Mouse (Mus musculus) megakaryocyte-erythroid progenitor cell, adult 5-6 weeks (primary cell): Measurements from ENCODE around the gene Aplnr. TPM values are rescaled to one million over a fixed set of nuclear protein-coding genes. Genes with fewer than 3 reads are reported as not detected.

Source experiments
- ATAC-seq: replicated peaks from 2 replicates; pipeline ENCODE4 v1.8.0; 2016; ENCODE audit warnings: mild to moderate bottlenecking, inconsistent platforms; ENCODE audit not compliant: severe bottlenecking, poor library complexity, low FRiP score, low TSS enrichment
- total RNA-seq, 2 experiments: library from RNA; stranded (forward) in 1 of 2; stranded (reverse) in 1 of 2; fragments of 200-1000, 215-1000 nt in 1 of 2; fragments of >200 nt in 1 of 2; fragmentation: Nextera tagmentation in 1 of 2; gene quantifications; 2 replicates each; pipeline ENCODE4 v1.2.3; 2014 to 2017

The Aplnr gene
- total RNA-seq, 2 experiments from 2014 or later: not detected

DNA sequence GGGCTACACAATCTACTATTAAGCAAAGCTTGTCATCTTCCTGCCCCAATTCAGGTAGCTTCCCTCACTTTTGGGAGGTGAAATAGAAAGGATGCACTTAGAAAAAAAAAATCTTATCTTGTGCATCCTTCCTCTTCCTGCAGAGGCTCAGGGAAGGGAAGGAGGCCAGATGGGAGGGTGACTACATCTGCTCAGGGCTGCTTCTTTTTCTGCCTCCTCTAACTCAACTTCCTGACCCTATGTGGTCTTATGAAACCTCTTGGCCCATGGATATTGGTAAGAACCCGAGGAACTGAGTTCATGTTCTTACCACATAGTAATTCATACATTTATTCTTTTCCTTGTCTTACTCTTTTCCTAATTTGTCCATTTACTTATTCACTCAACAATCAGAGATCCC is 926 bp upstream of the Aplnr start:
- no peak for ATAC-seq

DNA sequence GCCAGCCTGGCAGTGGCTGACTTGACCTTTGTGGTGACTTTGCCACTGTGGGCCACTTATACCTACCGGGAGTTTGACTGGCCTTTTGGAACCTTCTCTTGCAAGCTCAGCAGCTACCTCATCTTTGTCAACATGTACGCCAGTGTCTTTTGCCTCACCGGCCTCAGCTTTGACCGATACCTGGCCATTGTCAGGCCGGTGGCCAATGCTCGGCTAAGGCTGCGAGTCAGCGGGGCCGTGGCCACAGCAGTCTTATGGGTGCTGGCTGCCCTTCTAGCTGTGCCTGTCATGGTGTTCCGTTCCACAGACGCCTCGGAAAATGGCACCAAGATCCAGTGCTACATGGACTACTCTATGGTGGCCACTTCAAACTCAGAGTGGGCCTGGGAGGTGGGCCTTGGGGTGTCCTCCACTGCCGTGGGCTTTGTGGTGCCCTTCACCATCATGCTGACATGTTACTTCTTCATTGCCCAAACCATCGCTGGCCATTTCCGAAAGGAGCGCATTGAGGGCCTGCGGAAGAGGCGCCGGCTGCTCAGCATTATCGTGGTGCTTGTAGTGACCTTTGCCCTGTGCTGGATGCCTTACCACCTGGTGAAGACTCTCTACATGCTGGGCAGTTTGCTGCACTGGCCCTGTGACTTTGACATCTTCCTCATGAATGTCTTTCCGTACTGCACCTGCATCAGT is 951 bp downstream of the Aplnr start:
- no peak for ATAC-seq

DNA sequence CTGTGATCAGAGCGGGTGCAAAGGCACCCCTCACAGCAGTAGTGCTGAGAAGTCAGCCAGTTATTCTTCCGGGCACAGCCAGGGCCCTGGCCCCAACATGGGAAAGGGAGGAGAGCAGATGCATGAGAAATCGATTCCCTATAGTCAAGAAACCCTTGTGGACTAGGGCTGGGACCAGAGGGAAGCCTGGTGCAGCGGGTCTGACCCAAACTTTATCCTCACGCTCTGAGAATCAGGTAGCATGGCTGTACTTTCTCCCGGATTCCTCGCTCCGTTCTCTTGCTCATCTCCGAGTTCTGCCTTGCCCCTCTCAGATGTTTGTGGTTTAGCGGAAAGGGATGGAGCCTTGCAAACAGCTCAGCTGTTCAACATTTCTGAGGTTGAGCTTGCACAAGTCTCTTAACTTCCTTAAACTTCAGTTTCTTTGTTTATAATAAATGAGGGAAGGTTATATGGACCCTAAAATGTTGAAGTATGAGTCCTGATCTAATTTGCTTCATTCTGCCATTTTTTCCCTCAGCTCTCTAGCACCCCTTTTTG is 1.6 kb downstream of the Aplnr start:
- ATAC-seq: no peak

GRCm38 (mm10) chr2:85138143-85138542 is 2.1 kb downstream of the Aplnr start:
- no peak for ATAC-seq

DNA sequence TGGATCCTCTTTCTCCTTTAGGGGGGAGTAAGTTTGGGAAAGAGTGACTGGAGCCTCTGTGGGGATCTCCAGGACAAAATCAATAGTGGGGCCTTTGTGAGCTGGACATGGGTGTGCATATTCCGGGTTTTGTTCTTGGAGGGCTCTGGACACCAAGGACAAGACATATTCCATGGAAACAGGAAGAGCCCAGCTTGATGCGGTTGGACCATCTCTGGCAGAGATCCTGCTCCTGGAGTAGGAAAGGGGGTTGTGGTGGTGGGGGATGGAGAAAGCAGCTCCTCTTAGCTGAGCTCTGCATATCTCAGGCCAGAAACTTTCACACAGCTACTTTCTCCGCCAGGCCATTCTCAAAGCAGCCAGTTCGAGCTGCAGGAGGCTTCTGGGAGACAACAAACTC is 3.4 kb downstream of the Aplnr start:
- ATAC-seq: no peak

- no peak for ATAC-seq
These were observed 3.8 kb downstream of the Aplnr start for GRCm38 (mm10) chr2:85139846-85140245.

DNA sequence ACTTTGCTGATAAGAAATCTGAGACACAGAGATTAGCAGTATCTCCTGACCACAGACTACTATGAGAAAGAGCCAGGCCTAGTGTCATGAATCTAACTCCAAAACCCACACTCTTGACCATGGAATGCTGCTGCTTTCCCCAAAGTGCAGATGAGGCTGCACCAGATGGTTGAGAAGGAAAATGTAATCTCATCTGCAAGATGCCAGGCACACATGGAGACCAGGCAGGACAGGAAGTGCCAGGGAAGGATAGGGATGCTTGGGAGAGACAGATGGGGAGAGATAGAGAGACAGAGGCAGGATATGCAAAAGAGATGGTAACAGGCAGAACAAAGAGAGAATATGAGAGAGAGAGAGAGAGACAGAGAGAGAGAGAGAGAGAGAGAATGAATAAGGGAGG is 4.8 kb downstream of the Aplnr start:
- no peak; the same call in 1 of the 2 replicates for ATAC-seq

- ATAC-seq: no peak
These were observed 8.9 kb downstream of the Aplnr start for GRCm38 (mm10) chr2:85144908-85145307.

DNA sequence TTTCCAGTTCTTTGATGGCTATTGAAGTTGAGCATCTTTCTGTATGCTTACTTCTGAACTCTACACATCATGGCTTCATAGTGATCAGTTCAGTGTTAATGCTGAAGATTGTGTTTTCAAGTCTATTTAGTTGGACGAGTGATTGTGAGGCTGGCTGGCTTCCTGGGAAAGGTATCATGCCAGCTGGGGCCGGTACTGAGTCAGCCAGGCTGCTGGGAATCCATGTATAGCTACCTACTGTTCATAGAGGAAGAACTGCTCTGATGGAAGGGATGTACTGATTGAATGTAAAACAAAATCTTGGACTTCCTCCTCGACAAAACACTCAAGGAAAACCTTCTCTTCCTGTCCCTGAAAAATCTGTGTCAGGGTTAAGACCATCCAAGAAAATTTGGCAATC is 9.3 kb downstream of the Aplnr start:
- ATAC-seq: no peak

- ATAC-seq: no peak
These were observed 11.5 kb downstream of the Aplnr start for GRCm38 (mm10) chr2:85147481-85147880.

GRCm38 (mm10) chr2:85150373-85150772 is 14.3 kb downstream of the Aplnr start:
- no peak for ATAC-seq

GRCm38 (mm10) chr2:85151233-85151632 is 15.2 kb downstream of the Aplnr start:
- ATAC-seq: no peak

- ATAC-seq: no peak
These were observed 19.3 kb downstream of the Aplnr start for GRCm38 (mm10) chr2:85155334-85155733.

- no peak for ATAC-seq
These were observed 20.1 kb downstream of the Aplnr start for GRCm38 (mm10) chr2:85156136-85156535.

DNA sequence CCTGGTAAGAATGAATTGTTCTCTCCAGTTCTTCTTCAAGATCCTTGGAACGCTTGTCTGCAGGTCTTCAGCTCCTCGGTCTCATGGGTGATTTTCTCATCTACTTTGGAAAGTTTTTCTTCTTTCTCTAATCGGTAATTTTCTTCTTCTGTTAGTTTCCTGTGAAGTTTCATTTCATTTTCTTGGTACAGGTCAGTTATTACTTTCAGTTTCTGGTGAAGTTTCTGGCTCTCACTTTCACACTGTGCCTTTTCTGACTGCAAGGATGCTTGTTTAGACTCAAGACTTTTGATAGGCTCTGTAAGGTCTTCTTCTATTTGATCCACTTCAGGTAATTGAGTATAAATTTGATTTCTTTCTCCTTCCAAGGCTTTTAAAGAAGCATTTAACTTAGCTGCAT is 21.4 kb downstream of the Aplnr start:
- ATAC-seq: no peak

- no peak for ATAC-seq
These were observed 25.0 kb downstream of the Aplnr start for GRCm38 (mm10) chr2:85160901-85161637.

GRCm38 (mm10) chr2:85161638-85162093 is 25.6 kb downstream of the Aplnr start:
- ATAC-seq: no peak

DNA sequence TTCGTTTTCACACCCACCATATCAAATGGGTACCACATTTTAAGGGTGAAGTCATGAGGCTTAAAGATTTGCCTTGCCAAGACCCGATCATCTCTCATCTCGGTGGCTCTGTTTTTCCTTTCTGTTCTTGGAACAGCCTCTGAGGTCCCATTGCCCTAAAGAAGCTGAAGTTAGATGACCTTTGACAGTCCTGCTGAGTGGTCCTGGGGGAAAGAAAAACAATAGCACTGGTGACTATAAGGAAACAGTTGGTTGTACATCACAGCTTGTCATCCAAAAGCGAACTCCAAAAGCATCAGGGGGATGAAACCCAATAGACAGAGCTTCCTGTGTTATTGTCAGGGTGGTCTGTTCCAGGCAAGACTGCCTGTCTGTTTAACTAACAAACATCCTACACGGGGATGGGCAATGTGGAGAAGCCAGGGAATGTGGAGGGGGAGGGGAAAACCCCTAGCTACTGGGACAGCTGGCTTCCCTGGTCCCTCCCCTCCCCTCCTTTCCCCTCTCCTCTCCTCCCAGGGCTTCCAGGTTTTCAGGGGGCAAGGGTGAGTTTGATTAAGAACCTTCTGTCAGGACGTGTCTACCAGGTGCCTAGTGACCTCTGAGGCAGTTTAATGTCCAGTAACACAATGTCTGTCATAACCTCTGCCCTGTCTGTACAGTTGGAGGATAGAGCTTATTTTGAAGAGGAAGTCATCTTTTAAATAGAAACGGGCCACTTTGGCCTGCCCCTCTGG is 27.5 kb downstream of the Aplnr start:
- ATAC-seq: no peak

GRCm38 (mm10) chr2:85167624-85168023 is 31.6 kb downstream of the Aplnr start:
- ATAC-seq: no peak

- no peak for ATAC-seq
These were observed 32.3 kb downstream of the Aplnr start for GRCm38 (mm10) chr2:85168327-85168726.
